Mouse (Mus musculus): Measurements from ENCODE around the gene Akr1b10. TPM values are rescaled to one million over a fixed set of nuclear protein-coding genes. Genes with fewer than 3 reads are reported as not detected.
"Not testable (repeated sequence)": the region's sequence is repeated elsewhere in the genome, so short reads cannot be mapped to it uniquely, and the experiment has no call there.

Gene Akr1b10
- polyA plus RNA-seq, 1 experiment from 2014 or later = 70.9 TPM

DNA sequence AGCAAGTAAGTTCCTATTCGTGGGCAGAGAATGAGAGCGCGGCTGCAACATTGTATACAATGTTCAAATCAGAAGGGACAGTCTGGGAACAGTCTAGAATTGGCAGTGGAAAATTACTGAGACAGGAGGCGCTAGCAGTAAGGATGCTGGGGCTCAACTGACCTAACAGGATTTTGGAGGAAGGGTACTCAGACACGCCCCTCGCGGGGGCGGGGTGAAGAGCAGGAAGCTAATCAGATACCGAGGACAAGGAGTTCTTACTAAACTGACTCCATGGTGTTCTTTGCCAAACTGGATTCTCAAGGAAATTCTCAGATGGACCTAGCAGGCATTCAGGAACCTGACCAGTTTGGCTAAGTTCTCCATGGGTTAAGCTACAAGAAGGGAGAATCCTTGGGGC lies 39.1 kb upstream of the Akr1b10 start:
- WGBS = 20% methylated on average over 9 of the region's 9 CpGs
- no peaks in the 10 kb centered on the region for H3K9me3 ChIP-seq (ENCODE audit: control insufficient read depth, low read length)
- H3K9ac ChIP-seq (ENCODE audit: low read length) = no peak overlapping the region
- no peaks in the 10 kb centered on the region for H3K27me3 ChIP-seq (ENCODE audit: control insufficient read depth, insufficient read depth, low read length)
- no peak overlapping the region for H3K4me3 ChIP-seq (ENCODE audit: control insufficient read depth in 1 of 2, insufficient read depth in 1 of 2, low read depth in 1 of 2, low read length in 2 of 2)
- H3K27ac ChIP-seq (replicated peaks in 1 of 2; ENCODE audit: control insufficient read depth in 1 of 2, insufficient read depth in 1 of 2, low read depth in 2 of 2, low read length in 2 of 2) = no peak overlapping the region
- ATAC-seq (ENCODE audit: insufficient number of reproducible peaks, insufficient read depth, low FRiP score, low read depth) = no peak
- H3K36me3 ChIP-seq (ENCODE audit: control insufficient read depth, insufficient read depth, low read length) = no peaks in the 10 kb centered on the region
- H3K4me2 ChIP-seq (ENCODE audit: low read length) = 0 out of 2 replicates have a peak overlapping the region, but pooled peaks have one; percentile 6
- H3K4me1 ChIP-seq (ENCODE audit: control insufficient read depth in 2 of 2, insufficient read depth in 2 of 2, low read length in 2 of 2) = peaks cover 13 to 20% of the 10 kb centered on the region in 2 experiments

DNA sequence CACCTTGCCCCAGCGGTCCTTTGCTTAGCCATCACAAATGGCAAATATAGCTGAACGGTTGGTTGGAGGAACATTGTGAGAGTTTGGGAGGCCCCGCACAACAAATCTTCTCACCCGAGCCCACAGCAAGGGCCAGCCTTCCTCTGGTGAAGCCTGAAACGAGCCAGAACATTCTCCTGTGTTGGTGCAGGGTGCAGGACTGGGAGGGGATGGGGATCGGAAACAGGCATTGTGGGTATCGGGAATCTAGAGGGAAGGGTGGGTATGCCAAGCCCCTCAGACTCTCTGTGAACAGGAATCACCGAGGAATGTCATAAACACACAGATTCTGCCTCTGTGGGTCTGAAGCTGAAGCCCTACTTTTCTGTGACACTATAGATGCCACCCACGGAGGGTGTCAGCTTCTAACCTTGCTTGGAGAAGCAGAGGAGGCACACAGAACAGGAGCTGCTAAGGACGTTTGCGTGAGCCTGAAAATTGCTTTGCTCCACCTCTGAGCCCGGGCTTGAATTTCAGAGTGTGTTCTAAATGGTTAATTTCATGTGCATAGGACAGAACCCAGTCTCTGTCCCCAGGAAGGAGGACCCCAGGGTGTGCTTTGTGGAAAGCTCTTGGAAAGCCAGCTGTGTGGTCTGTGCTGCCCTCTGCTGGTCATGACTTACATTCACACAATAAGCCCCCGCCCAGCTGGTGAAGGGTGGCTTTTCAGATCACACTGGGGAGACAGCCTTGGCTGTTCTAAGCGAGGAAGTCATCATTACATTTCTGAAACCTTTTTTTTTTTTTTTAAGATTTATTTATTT lies 37.7 kb upstream of the Akr1b10 start:
- Histone ChIP-seq H3K9ac (ENCODE audit: low read length) (peak overlapping the region; percentile 30; the same call in 1 of the 2 replicates), H3K4me3 (ENCODE audit: control insufficient read depth in 1 of 2, insufficient read depth in 1 of 2, low read depth in 1 of 2, low read length in 2 of 2) (no peak overlapping the region), H3K27ac (replicated peaks in 1 of 2; ENCODE audit: control insufficient read depth in 1 of 2, insufficient read depth in 1 of 2, low read depth in 2 of 2, low read length in 2 of 2) (no peak overlapping the region), H3K36me3 (ENCODE audit: control insufficient read depth, insufficient read depth, low read length) (no peaks in the 10 kb centered on the region), H3K9me3 (ENCODE audit: control insufficient read depth, low read length) (no peaks in the 10 kb centered on the region), H3K27me3 (ENCODE audit: control insufficient read depth, insufficient read depth, low read length) (no peaks in the 10 kb centered on the region), H3K4me2 (ENCODE audit: low read length) (peak overlapping the region; percentile 52), H3K4me1 (ENCODE audit: control insufficient read depth in 2 of 2, insufficient read depth in 2 of 2, low read length in 2 of 2) (peaks cover 13 to 20% of the 10 kb centered on the region in 2 experiments)
- ATAC-seq (ENCODE audit: insufficient number of reproducible peaks, insufficient read depth, low FRiP score, low read depth) = 0 out of 2 replicates have a peak, but pooled peaks have one; percentile 48
- WGBS = 41% methylated on average over 14 of the region's 14 CpGs

DNA sequence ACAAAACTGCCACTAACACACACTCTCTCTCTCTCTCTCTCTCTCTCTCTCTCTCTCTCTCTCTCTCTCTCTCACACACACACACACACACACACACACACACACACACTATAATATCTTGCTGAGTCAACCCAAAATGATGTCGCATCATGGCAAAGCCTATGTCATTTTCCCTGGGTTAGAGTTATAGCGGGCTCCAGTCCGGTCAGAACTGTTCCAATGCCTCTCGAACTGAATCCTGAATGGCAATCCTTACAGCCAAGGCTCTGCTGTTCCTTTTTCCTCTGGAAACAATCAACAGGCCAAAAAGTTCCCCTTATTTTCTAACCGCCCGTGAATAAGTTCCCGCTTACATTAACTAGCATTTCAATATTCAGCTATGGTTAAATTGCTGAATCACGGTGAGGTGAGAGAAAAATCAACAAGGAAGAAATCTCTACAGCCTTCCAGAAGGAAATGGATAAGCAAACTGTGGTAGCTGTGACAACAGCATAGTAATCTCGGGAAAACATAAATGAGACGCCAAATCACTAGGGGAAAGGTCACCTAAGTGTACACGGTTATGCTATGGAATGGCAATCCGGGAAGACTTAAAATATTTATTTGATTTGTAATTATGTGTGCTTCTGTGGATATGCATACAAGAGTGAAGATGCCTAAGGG lies 33.9 kb upstream of the Akr1b10 start:
- Histone ChIP-seq H3K27ac (replicated peaks in 1 of 2; ENCODE audit: control insufficient read depth in 1 of 2, insufficient read depth in 1 of 2, low read depth in 2 of 2, low read length in 2 of 2) (no peak overlapping the region), H3K9ac (ENCODE audit: low read length) (no peak overlapping the region), H3K4me2 (ENCODE audit: low read length) (no peak overlapping the region), H3K36me3 (ENCODE audit: control insufficient read depth, insufficient read depth, low read length) (no peaks in the 10 kb centered on the region), H3K4me3 (ENCODE audit: control insufficient read depth in 1 of 2, insufficient read depth in 1 of 2, low read depth in 1 of 2, low read length in 2 of 2) (no peak overlapping the region), H3K27me3 (ENCODE audit: control insufficient read depth, insufficient read depth, low read length) (no peaks in the 10 kb centered on the region), H3K4me1 (ENCODE audit: control insufficient read depth in 2 of 2, insufficient read depth in 2 of 2, low read length in 2 of 2) (peaks cover 13 to 22% of the 10 kb centered on the region in 2 experiments), H3K9me3 (ENCODE audit: control insufficient read depth, low read length) (no peaks in the 10 kb centered on the region)
- WGBS = 69% methylated on average over 12 of the region's 12 CpGs
- no peak for ATAC-seq (ENCODE audit: insufficient number of reproducible peaks, insufficient read depth, low FRiP score, low read depth)

DNA sequence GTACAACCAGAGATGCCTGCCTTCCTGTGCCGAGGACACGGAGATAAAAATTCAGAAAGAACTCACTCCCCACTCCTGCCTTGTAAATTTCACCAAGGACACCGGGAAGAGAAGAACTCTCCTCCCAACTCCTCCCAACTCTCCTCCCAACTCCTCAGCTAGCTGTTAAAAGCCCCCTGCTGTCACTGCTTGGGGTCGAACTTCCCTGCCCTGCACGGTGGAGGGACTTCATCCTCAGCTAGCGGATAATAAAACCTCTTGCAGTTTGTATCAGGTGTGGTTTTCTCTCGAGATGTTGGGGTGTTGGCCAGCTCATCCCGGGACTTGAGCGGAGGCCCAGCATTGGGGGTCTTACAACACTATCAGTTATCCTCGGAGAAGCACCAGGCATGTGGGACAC lies 32.5 kb upstream of the Akr1b10 start:
- not testable (repeated sequence) for ATAC-seq (ENCODE audit: insufficient number of reproducible peaks, insufficient read depth, low FRiP score, low read depth); H3K27me3 ChIP-seq (ENCODE audit: control insufficient read depth, insufficient read depth, low read length); H3K36me3 ChIP-seq (ENCODE audit: control insufficient read depth, insufficient read depth, low read length); H3K4me3 ChIP-seq (ENCODE audit: control insufficient read depth in 1 of 2, insufficient read depth in 1 of 2, low read depth in 1 of 2, low read length in 2 of 2); H3K27ac ChIP-seq (replicated peaks in 1 of 2; ENCODE audit: control insufficient read depth in 1 of 2, insufficient read depth in 1 of 2, low read depth in 2 of 2, low read length in 2 of 2); H3K9me3 ChIP-seq (ENCODE audit: control insufficient read depth, low read length); H3K9ac ChIP-seq (ENCODE audit: low read length); H3K4me2 ChIP-seq (ENCODE audit: low read length)
- H3K4me1 ChIP-seq (ENCODE audit: control insufficient read depth in 2 of 2, insufficient read depth in 2 of 2, low read length in 2 of 2) = peaks cover 6 to 11% of the 10 kb centered on the region in 2 experiments
- WGBS = 26% methylated on average over 10 of the region's 10 CpGs

DNA sequence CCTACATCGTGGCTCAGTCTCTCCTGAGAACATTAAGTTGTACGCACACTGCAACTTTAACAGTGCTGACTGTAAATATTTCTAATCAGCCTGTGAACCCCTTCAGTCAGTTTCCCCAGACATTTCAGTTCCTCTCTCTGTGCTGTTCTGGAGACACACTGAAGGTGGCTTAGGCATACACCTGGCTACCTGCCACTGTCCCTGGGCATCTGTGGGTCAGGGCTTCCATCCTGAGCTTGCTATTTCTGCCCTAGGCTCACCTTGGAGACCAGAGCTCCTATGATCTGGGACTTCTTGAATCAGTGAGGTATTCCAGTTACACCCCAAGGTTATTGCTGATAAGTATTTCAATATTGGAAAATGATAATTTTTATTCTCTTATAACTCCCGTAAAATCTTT lies 31.6 kb upstream of the Akr1b10 start:
- no peaks in the 10 kb centered on the region for H3K27me3 ChIP-seq (ENCODE audit: control insufficient read depth, insufficient read depth, low read length)
- H3K9me3 ChIP-seq (ENCODE audit: control insufficient read depth, low read length) = no peaks in the 10 kb centered on the region
- no peak overlapping the region for H3K4me2 ChIP-seq (ENCODE audit: low read length)
- no peak overlapping the region for H3K9ac ChIP-seq (ENCODE audit: low read length)
- WGBS = 87% methylated on average over 3 of the region's 3 CpGs
- no peak overlapping the region for H3K4me3 ChIP-seq (ENCODE audit: control insufficient read depth in 1 of 2, insufficient read depth in 1 of 2, low read depth in 1 of 2, low read length in 2 of 2)
- ATAC-seq (ENCODE audit: insufficient number of reproducible peaks, insufficient read depth, low FRiP score, low read depth) = no peak
- H3K36me3 ChIP-seq (ENCODE audit: control insufficient read depth, insufficient read depth, low read length) = no peaks in the 10 kb centered on the region
- H3K27ac ChIP-seq (replicated peaks in 1 of 2; ENCODE audit: control insufficient read depth in 1 of 2, insufficient read depth in 1 of 2, low read depth in 2 of 2, low read length in 2 of 2) = no peak overlapping the region
- H3K4me1 ChIP-seq (ENCODE audit: control insufficient read depth in 2 of 2, insufficient read depth in 2 of 2, low read length in 2 of 2) = peaks cover 6 to 11% of the 10 kb centered on the region in 2 experiments

DNA sequence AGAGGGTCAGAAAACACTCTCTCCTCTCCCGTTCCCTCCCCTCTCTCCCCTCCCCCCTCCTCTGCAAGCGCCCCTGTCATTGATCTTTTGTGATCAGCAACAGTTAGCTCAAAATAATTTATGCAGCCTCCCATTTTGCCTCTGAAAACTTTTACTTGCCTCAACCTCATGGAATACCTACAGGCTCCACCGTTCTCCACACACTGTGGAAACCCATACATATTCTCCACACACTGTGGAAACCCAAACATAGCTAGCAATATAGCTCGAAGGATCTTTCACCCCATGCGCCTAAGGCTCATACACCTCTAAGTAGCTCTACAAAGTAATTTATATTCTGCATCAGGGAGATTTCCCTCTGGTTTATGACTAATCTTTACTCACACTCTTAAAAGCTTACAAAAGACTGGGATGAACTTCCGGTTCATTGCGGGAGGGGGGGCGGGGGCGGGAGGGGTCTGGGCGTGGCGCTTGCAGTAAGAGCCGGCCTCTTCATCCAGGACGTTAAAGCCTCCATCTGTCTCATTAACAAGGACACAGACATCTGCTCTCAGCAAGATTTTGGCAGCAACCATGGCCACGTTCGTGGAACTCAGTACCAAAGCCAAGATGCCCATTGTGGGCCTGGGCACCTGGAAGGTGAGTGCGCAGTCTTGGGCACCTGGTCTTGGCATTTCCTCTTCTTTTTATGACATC lies 30.2 kb upstream of the Akr1b10 start, which contains the start of gene Akr1b8:
Gene Akr1b8 (plus strand): TSS at position 462 of the 696 bp plus-strand sequence.
- no peak for ATAC-seq (ENCODE audit: insufficient number of reproducible peaks, insufficient read depth, low FRiP score, low read depth)
- H3K4me1 ChIP-seq (ENCODE audit: control insufficient read depth in 2 of 2, insufficient read depth in 2 of 2, low read length in 2 of 2) = peaks cover 6 to 11% of the 10 kb centered on the region in 2 experiments
- WGBS = 9% methylated on average over 16 of the region's 16 CpGs
- H3K9ac ChIP-seq (ENCODE audit: low read length) = peak within 1 kb of the TSS; percentile 64
- peak within 1 kb of the TSS; percentile 71 for H3K4me2 ChIP-seq (ENCODE audit: low read length)
- no peaks in the 10 kb centered on the region for H3K36me3 ChIP-seq (ENCODE audit: control insufficient read depth, insufficient read depth, low read length)
- H3K27ac ChIP-seq (replicated peaks in 1 of 2; ENCODE audit: control insufficient read depth in 1 of 2, insufficient read depth in 1 of 2, low read depth in 2 of 2, low read length in 2 of 2) = peak within 1 kb of the TSS; percentile 66 to 67
- H3K27me3 ChIP-seq (ENCODE audit: control insufficient read depth, insufficient read depth, low read length) = no peaks in the 10 kb centered on the region
- peak within 1 kb of the TSS; percentile 25 to 33; a peak in 3 of 4 replicates for H3K4me3 ChIP-seq (ENCODE audit: control insufficient read depth in 1 of 2, insufficient read depth in 1 of 2, low read depth in 1 of 2, low read length in 2 of 2)
- H3K9me3 ChIP-seq (ENCODE audit: control insufficient read depth, low read length) = no peaks in the 10 kb centered on the region
